8 mouse cellular contexts compared by ENCODE assay signal in the genomic region with DNA sequence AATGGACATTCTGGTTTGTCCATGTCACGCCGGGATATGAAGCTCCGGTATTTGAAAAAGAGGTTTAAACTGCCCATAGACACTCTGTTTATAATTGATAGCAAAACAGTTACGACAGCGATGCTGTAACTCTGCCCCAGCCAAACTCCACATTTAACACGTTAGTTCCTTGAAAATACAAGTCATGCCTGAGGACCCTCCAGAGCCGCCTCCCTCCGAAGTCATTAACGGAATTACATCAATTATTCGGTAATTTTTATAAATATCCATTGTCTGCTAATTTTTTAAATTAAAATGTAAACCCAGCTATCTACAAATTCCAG. TPM values are rescaled to one million over a fixed set of nuclear protein-coding genes. Genes with fewer than 3 reads are reported as not detected.
A peak's percentile ranks its signal among the peaks of the same experiment; 100 is the strongest.
DNase-seq lines count a peak whose midpoint lies in the region; ATAC-seq and TF ChIP-seq lines count a peak whose summit lies in the region.

No protein-coding gene starts in this region.

- H3K36me3 ChIP-seq in spleen, adult 2 months (ENCODE audit: control insufficient read depth, insufficient read depth, low read length) = no peaks in the 10 kb centered on the region
- no peaks in the 10 kb centered on the region for H3K36me3 ChIP-seq in hindbrain, embryonic 10.5 days
- no peaks in the 10 kb centered on the region for H3K36me3 ChIP-seq in limb, embryonic 15.5 days
- H3K36me3 ChIP-seq in neural tube, embryonic 13.5 days = no peaks in the 10 kb centered on the region

- peak overlapping the region; percentile 52; the same call in 1 of the 2 replicates for H3K27ac ChIP-seq in spleen, adult 2 months (ENCODE audit: insufficient read depth, low read length)
- H3K27ac ChIP-seq in hindbrain, embryonic 10.5 days = peak overlapping the region; percentile 96
- H3K27ac ChIP-seq in limb, embryonic 15.5 days = peak overlapping the region; percentile 89
- peak overlapping the region; percentile 88 for H3K27ac ChIP-seq in neural tube, embryonic 13.5 days (replicated peaks)

- no peak for TF ChIP-seq CTCF in spleen, adult 2 months (IDR thresholded peaks at IDR 0.05; ENCODE audit: extremely low read depth, insufficient read depth, insufficient read length, insufficient replicate concordance)

- H3K9ac ChIP-seq in limb, embryonic 15.5 days = 0 out of 2 replicates have a peak overlapping the region, but pooled peaks have one; percentile 26
- peak overlapping the region; percentile 75 for H3K9ac ChIP-seq in neural tube, embryonic 13.5 days

- peak overlapping the region; percentile 83 for H3K4me2 ChIP-seq in limb, embryonic 15.5 days
- H3K4me2 ChIP-seq in neural tube, embryonic 13.5 days = peak overlapping the region; percentile 56

- DNase-seq in spleen, adult 2 months (ENCODE audit: low read depth in 1 of 2, low spot score in 2 of 2) = no peak
- DNase-seq in spleen, adult 12 weeks (ENCODE audit: low spot score) = no peak
- peak; percentile 40 for DNase-seq in embryo, embryonic 9.5 days (ENCODE audit: extremely low spot score)
- peak; percentile 31 for DNase-seq in hindbrain, embryonic 10.5 days (ENCODE audit: low spot score)
- DNase-seq in frontal cortex, postnatal 10 days (ENCODE audit: low spot score in 2 of 2) = no peak
- DNase-seq in left cerebral cortex, postnatal 10 days (ENCODE audit: extremely low spot score in 1 of 2, low spot score in 2 of 2) = no peak

- intact Hi-C loops in left cerebral cortex, postnatal 10 days (cut with DNase I) = loop anchor here (5.0 kb wide), 3 partner anchors 156 to 274 kb away; no protein-coding TSS in a partner anchor

- no peak for TF ChIP-seq POLR2A in spleen, adult 2 months (IDR thresholded peaks at IDR 0.05; ENCODE audit: low read depth, low read length)

- H3K4me1 ChIP-seq in spleen, adult 2 months (ENCODE audit: control insufficient read depth, insufficient read depth, insufficient read length) = peaks cover 27% of the 10 kb centered on the region
- H3K4me1 ChIP-seq in hindbrain, embryonic 10.5 days (replicated peaks) = peaks cover 31% of the 10 kb centered on the region
- peaks cover 25% of the 10 kb centered on the region for H3K4me1 ChIP-seq in limb, embryonic 15.5 days
- H3K4me1 ChIP-seq in neural tube, embryonic 13.5 days (replicated peaks) = peaks cover 39% of the 10 kb centered on the region

- under 1% methylated on average over 10 of the region's 10 CpGs for WGBS in spleen, adult 2 months
- under 1% methylated on average over 10 of the region's 10 CpGs for WGBS in hindbrain, embryonic 10.5 days
- WGBS in limb, embryonic 15.5 days = under 1% methylated on average over 10 of the region's 10 CpGs
- under 1% methylated on average over 10 of the region's 10 CpGs for WGBS in neural tube, embryonic 13.5 days

- no peaks in the 10 kb centered on the region for H3K9me3 ChIP-seq in hindbrain, embryonic 10.5 days
- no peaks in the 10 kb centered on the region for H3K9me3 ChIP-seq in limb, embryonic 15.5 days
- H3K9me3 ChIP-seq in neural tube, embryonic 13.5 days = no peaks in the 10 kb centered on the region

- no peaks in the 10 kb centered on the region for H3K27me3 ChIP-seq in spleen, adult 2 months (ENCODE audit: control insufficient read depth, insufficient read depth, low read length)
- H3K27me3 ChIP-seq in hindbrain, embryonic 10.5 days (ENCODE audit: insufficient read depth, poor library complexity, severe bottlenecking) = peaks cover 6% of the 10 kb centered on the region; the same call in 1 of the 2 replicates
- H3K27me3 ChIP-seq in limb, embryonic 15.5 days = no peaks in the 10 kb centered on the region
- H3K27me3 ChIP-seq in neural tube, embryonic 13.5 days = peaks cover 5% of the 10 kb centered on the region; the same call in 1 of the 2 replicates

- no peak for ATAC-seq in limb, embryonic 15.5 days (ENCODE audit: insufficient number of reproducible peaks, low FRiP score, low TSS enrichment, low read depth)
- ATAC-seq in neural tube, embryonic 13.5 days (ENCODE audit: low read depth) = no peak

- peak overlapping the region; percentile 95 for H3K4me3 ChIP-seq in spleen, adult 2 months (ENCODE audit: extremely low read depth, insufficient read depth, insufficient read length)
- H3K4me3 ChIP-seq in hindbrain, embryonic 10.5 days = peak overlapping the region; percentile 80
- H3K4me3 ChIP-seq in limb, embryonic 15.5 days = peak overlapping the region; percentile 85
- H3K4me3 ChIP-seq in neural tube, embryonic 13.5 days = peak overlapping the region; percentile 55

RNA-seq across cellular contexts. Expression of a gene that starts 0.6 kb away (rescaled TPM):
- polyA plus RNA-seq in spleen, adult 2 months (2012; rRNA removed) = 37.8 and 54.8 TPM in 2 replicates
- polyA plus RNA-seq in hindbrain, embryonic 10.5 days (2016; fragmentation: Nextera tagmentation; extraction: Ambion mirVana) = 56.3 and 63.8 TPM in 2 replicates
- 101 and 110 TPM in 2 replicates for polyA plus RNA-seq in limb, embryonic 15.5 days (2015; fragmentation: Nextera tagmentation; extraction: Ambion mirVana)
- polyA plus RNA-seq in neural tube, embryonic 13.5 days (2015; fragmentation: Nextera tagmentation; extraction: Ambion mirVana) = 70.0 and 74.5 TPM in 2 replicates
- 10 to 100 TPM; 50.7 to 65.1 TPM for total RNA-seq in left cerebral cortex, postnatal 10 days (2021)

Comparison
In these comparisons a context has a peak if more than half of its experiments do, and no peak if none do; other contexts are left out.
1. DNase-seq: peak in embryo, embryonic 9.5 days (single experiment) and hindbrain, embryonic 10.5 days (single experiment); none in spleen, adult 2 months (0 of 2), spleen, adult 12 weeks (single experiment), frontal cortex, postnatal 10 days (0 of 2) and left cerebral cortex, postnatal 10 days (0 of 2).
2. Peak in every context shown above with its lines, with median percentiles within 50 percentile points of each other: H3K27ac ChIP-seq and H3K4me3 ChIP-seq.